Mouse (Mus musculus) heart, embryonic 16.5 days (tissue): ENCODE measurements around the gene Crocc. TPM values are rescaled to one million over a fixed set of nuclear protein-coding genes. Genes with fewer than 3 reads are reported as not detected.
A peak's percentile ranks its signal among the peaks of the same experiment; 100 is the strongest.

ENCODE experiments used
- ATAC-seq: fragments of 200-750 bp; cut with Nextera tagmentation; replicated peaks from 2 replicates; pipeline ENCODE4 v1.8.0; 2017; ENCODE audit warnings: moderate number of reproducible peaks; ENCODE audit not compliant: insufficient read depth, low FRiP score; ENCODE audit errors: extremely low read depth
- H3K27ac ChIP-seq: fragments of 300-500 bp; sonication (generic); 2 replicates; pipeline ENCODE4 v1.5.1; 2014; ENCODE audit warnings: mild to moderate bottlenecking, low read length, control low read depth, moderate library complexity
- H3K27me3 ChIP-seq: fragments of 300-500 bp; sonication (generic); 2 replicates; pipeline ENCODE4 v1.6.1; 2014; ENCODE audit warnings: low read length, mixed read lengths; ENCODE audit not compliant: control insufficient read depth, insufficient read depth
- H3K36me3 ChIP-seq: fragments of 300-500 bp; sonication (generic); 2 replicates; pipeline ENCODE4 v1.6.1; 2014; ENCODE audit not compliant: control insufficient read depth, insufficient read depth
- H3K4me1 ChIP-seq: fragments of 300-500 bp; sonication (generic); 2 replicates; pipeline ENCODE4 v1.6.1; 2014; ENCODE audit warnings: low read length, mixed read lengths; ENCODE audit not compliant: control insufficient read depth, insufficient read depth
- H3K4me2 ChIP-seq: fragments of 300-500 bp; sonication (generic); 2 replicates; pipeline ENCODE4 v1.6.1; 2014; ENCODE audit warnings: low read depth, mild to moderate bottlenecking, control low read depth, low read length
- H3K4me3 ChIP-seq: fragments of 300-500 bp; sonication (generic); 2 replicates; pipeline ENCODE4 v1.5.1; 2014; ENCODE audit warnings: mild to moderate bottlenecking, control low read depth, low read length
- H3K9ac ChIP-seq: fragments of 300-500 bp; sonication (generic); 2 replicates; pipeline ENCODE4 v1.6.1; 2014; ENCODE audit warnings: low read length, control low read depth
- H3K9me3 ChIP-seq: fragments of 300-500 bp; sonication (generic); replicated peaks from 2 replicates; pipeline ENCODE4 v1.6.1; 2016; ENCODE audit warnings: low read length; ENCODE audit not compliant: control insufficient read depth
- whole genome bisulfite sequencing: fragments of 180-500 bp; shearing (Covaris S2); extraction: QIAGEN DNeasy Blood & Tissue Kit; methylation state at CpG from one replicate; pipeline ENCODE4 v1.1.7; 2014; 5-methylcytosine and 5-hydroxymethylcytosine counted together
- polyA plus RNA-seq: library from polyadenylated mRNA; unstranded; fragments of >200 nt; fragmentation: Nextera tagmentation; extraction: Ambion mirVana; gene quantifications from 2 replicates; pipeline ENCODE4 v1.2.1, GENCODE M21; 2015

Gene Crocc
- polyA plus RNA-seq, 1 experiment from 2014 or later, result 3.0 TPM

DNA sequence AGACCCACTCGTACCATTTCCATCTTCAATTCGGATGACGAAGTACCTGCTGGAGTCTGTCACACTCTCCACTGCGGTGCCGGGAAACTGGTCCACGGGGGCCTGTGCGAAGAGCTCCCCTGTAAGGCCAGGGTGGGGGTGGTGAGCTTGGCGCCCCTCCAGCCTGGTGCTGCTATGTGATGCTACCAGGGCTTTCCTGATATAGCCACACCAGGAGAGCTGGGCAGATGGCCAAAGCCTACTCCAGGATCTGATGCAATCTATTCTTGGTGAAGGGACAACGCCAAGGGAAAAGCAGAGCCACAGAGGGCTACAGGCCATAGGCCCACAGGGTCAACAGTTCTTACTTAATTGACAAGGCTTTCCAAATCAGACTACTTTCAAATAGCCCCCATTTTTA, 13.3 kb upstream of the Crocc start:
- WGBS, result 34% methylated on average over 9 of the region's 9 CpGs
- Histone ChIP-seq H3K9me3 (no peaks in the 10 kb centered on the region), H3K27me3 (no peaks in the 10 kb centered on the region), H3K4me1 (peaks cover 32% of the 10 kb centered on the region), H3K27ac (peak overlapping the region; percentile 79), H3K9ac (0 out of 2 replicates have a peak overlapping the region, but pooled peaks have one; percentile 13), H3K4me3 (no peak overlapping the region; the same call in 1 of the 2 replicates), H3K4me2 (peak overlapping the region; percentile 0), H3K36me3 (peaks cover 16% of the 10 kb centered on the region)
- ATAC-seq, result peak; percentile 67

DNA sequence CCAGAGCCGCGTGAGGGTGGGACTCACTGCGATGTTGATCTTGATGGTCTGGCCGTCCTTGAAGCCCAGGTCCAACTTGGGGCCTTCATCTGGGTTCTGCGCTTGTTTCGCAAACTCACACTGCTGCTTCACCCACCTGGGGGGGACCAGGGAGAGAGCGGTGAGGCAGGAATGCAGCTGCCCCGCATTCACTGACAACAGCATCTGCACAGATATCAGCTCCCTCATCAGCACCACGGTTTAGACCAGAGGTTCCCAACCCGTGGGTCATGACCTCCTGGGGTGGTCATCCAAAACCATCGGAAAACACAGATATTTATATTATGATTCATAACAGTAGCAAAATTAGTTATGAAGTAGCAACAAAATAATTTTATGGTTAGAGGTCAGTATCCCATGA, 12.2 kb upstream of the Crocc start:
- H3K4me1 ChIP-seq, result peaks cover 43% of the 10 kb centered on the region
- peaks cover 27% of the 10 kb centered on the region for H3K36me3 ChIP-seq
- H3K27ac ChIP-seq, result no peak overlapping the region
- 89% methylated on average over 11 of the region's 11 CpGs for WGBS
- H3K9me3 ChIP-seq, result no peaks in the 10 kb centered on the region
- ATAC-seq, result no peak
- H3K27me3 ChIP-seq, result no peaks in the 10 kb centered on the region
- no peak overlapping the region for H3K9ac ChIP-seq
- H3K4me3 ChIP-seq, result no peak overlapping the region
- H3K4me2 ChIP-seq, result no peak overlapping the region

DNA sequence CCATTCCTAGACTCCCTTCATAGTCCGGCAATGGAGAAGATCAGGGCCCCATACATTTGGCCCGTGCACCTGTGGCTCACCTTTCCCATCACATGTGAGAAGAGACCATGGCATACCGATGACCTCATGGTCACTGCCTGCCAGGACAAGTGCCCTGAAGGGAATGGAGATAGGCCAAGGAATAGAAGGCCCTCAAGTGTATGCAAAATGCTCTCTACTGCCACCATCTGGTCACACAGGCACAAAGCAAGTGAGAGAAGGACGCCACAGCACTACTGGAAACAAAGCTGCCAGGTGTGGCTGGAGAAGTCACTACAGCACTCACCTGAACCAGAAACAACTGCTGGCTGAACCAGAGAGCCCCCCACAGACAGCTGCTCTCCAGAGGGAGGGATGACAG, 9.4 kb upstream of the Crocc start:
- Histone ChIP-seq H3K4me3 (no peak overlapping the region), H3K9ac (no peak overlapping the region), H3K9me3 (no peaks in the 10 kb centered on the region), H3K4me2 (no peak overlapping the region), H3K27ac (no peak overlapping the region), H3K4me1 (peaks cover 42% of the 10 kb centered on the region), H3K36me3 (peaks cover 42% of the 10 kb centered on the region), H3K27me3 (no peaks in the 10 kb centered on the region)
- ATAC-seq, result no peak
- WGBS, result 60% methylated on average over 4 of the region's 4 CpGs

DNA sequence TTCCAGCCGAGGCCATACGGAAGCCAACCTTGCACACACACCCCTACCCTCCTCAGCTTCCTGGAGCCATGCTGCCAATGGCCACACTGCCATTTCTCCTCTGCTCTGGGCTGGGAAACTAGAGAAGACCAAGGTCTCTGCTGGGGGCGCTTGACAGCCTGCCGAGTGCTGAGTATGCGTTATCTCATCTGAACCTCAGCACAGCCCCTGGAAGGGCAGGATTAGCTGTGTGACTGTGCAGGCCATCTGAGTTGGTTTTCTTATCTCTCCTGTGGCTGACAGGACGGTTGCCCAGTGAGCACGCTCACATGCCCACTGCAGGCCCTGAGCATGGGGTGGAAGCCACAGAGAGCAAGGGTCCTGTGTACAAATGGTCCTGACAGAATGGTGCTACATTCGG, 8.3 kb upstream of the Crocc start:
- Histone ChIP-seq H3K4me1 (peaks cover 42% of the 10 kb centered on the region), H3K27ac (no peak overlapping the region), H3K27me3 (no peaks in the 10 kb centered on the region), H3K9ac (no peak overlapping the region), H3K36me3 (peaks cover 42% of the 10 kb centered on the region), H3K4me2 (no peak overlapping the region), H3K9me3 (no peaks in the 10 kb centered on the region), H3K4me3 (no peak overlapping the region)
- no peak for ATAC-seq
- WGBS, result 48% methylated on average over 8 of the region's 8 CpGs

DNA sequence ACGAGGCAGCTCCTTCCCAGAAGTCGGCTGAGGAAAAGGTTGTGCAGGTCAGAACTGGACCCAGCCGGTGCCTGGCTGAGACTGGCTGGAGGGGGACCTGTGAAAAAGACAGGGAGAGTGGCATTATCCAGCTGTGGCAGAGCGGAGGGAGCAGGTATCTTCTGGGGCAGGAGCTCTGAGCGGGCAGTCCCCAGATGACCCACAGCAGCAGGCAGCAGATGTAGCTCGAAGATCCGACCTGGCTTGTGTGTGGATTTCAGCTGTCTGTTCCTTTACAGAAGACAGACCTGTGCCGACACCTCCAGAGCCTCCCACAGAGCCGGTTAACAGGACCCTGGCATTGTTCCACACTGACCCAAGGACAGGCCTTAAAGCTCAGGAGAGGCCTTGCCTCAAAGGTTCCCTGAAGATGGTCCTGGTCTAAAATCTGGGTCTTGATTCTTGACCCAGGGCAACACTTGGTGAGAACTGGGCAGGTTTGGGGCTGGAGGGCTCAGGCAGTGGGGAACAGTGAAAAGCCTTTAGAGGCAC, 7.2 kb upstream of the Crocc start:
- H3K4me2 ChIP-seq, result no peak overlapping the region
- peaks cover 34% of the 10 kb centered on the region for H3K4me1 ChIP-seq
- no peak overlapping the region for H3K4me3 ChIP-seq
- no peaks in the 10 kb centered on the region for H3K9me3 ChIP-seq
- WGBS, result 55% methylated on average over 9 of the region's 9 CpGs
- H3K27ac ChIP-seq, result peak overlapping the region; percentile 62
- no peak overlapping the region for H3K9ac ChIP-seq
- H3K27me3 ChIP-seq, result no peaks in the 10 kb centered on the region
- ATAC-seq, result no peak
- H3K36me3 ChIP-seq, result peaks cover 42% of the 10 kb centered on the region

DNA sequence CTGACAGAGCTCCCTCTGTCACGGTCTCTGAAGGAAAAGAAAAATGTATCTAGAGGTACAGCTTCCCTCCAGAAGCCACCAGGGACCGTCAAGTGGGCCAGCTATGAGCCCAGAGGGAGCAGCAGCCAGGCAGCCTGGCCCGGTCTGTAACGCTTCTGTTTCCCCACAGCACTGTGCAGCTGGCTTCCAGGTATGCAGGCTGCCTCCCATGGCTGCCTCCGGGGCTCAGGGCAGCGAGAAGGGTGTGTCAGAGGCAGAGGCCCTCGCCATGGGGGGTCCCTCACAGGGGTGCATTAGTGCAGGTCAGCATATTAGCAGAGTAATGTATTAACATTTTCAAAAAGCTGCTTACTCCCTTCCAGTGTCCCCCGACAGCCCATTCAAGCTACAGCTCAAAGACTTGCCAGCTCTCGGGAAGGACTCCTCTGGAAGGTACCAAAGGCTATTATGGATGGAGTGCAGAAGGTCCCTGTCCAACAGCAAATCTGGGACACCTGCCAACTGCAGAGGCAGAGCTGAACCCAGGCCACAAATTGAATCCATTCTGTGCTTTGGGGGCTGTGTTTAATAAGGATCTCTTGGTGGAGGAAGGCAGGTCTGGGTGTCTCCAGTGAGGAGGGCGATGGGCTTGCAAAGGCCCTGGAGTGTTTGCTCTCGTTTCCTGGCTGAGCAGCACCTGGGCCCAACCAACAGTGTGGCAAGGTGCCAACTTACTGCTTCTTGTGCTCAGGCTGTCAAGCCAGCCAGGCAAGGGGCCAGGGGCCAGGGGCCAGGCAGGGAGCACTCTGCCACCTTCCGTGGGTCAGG, 6.6 kb upstream of the Crocc start:
- H3K4me1 ChIP-seq, result peaks cover 34% of the 10 kb centered on the region
- 0 out of 2 replicates have a peak, but pooled peaks have one; percentile 33 for ATAC-seq
- WGBS, result 57% methylated on average over 12 of the region's 12 CpGs
- H3K27ac ChIP-seq, result peak overlapping the region; percentile 62
- H3K27me3 ChIP-seq, result no peaks in the 10 kb centered on the region
- peak overlapping the region; percentile 35; the same call in 1 of the 2 replicates for H3K9ac ChIP-seq
- H3K9me3 ChIP-seq, result no peaks in the 10 kb centered on the region
- peaks cover 38% of the 10 kb centered on the region for H3K36me3 ChIP-seq
- no peak overlapping the region for H3K4me2 ChIP-seq
- H3K4me3 ChIP-seq, result no peak overlapping the region

DNA sequence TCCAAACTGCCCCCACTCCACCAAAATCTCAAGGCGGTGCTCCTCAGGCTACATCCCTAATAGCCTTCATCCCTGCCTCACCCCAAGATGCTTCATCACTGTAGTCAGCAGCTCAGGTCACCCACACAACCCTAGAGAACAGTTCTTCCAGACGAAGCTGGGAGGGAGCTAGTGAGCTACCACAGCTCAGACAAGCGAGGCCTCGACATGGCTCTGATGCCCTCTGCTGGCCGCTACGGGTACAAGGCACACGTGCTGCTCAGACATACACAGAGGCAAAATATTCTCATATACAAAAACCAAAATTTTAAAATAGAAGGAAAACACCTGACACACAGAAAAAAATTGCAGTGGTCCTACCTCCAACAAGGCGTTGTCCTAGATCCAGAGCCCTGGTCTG, 4.8 kb upstream of the Crocc start:
- H3K9me3 ChIP-seq, result no peaks in the 10 kb centered on the region
- ATAC-seq, result no peak
- H3K4me1 ChIP-seq, result peaks cover 41% of the 10 kb centered on the region
- WGBS, result 5% methylated on average over 8 of the region's 8 CpGs
- H3K4me3 ChIP-seq, result no peak overlapping the region
- H3K27me3 ChIP-seq, result no peaks in the 10 kb centered on the region
- H3K9ac ChIP-seq, result no peak overlapping the region
- peaks cover 29% of the 10 kb centered on the region for H3K36me3 ChIP-seq
- H3K4me2 ChIP-seq, result no peak overlapping the region
- no peak overlapping the region for H3K27ac ChIP-seq

DNA sequence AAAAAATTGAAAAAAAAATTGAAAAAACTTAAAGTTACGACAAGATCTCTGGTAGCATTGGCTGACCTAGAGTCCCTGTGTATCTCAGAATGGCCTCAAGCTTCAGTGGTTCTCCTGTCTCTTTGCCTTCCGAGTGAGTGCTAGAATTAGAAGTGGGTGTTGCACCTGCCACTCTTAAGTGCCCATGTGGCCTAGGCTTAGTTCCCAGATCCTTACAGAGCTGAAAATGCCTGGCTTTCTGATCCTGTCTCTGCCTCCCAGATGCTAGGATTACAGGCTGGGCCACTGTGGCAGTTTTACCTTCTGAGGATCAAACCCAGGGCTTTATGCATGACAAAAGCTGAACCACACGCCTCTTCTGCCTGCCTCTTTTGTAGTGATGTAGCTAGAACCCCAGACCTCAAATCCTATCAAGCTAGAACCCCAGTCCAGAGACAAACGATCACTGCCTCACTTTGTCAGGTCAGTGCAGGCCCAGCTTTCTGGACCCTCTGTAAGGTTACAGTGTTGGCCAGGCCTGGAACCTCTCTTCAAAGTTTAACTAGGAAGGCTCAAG, 3.8 kb upstream of the Crocc start:
- Histone ChIP-seq H3K27me3 (no peaks in the 10 kb centered on the region), H3K9ac (no peak overlapping the region), H3K4me2 (no peak overlapping the region), H3K4me3 (no peak overlapping the region), H3K9me3 (no peaks in the 10 kb centered on the region), H3K27ac (peak overlapping the region; percentile 21; the same call in 1 of the 2 replicates), H3K36me3 (peaks cover 29% of the 10 kb centered on the region), H3K4me1 (peaks cover 48% of the 10 kb centered on the region)
- ATAC-seq, result no peak
- WGBS, result 66% methylated on average over 4 of the region's 4 CpGs
